Mouse (Mus musculus) lung, embryonic 15.5 days (tissue): ENCODE results near the gene Dock9. TPM values are rescaled to one million over a fixed set of nuclear protein-coding genes. Genes with fewer than 3 reads are reported as not detected.

Experiments used
- ATAC-seq: fragments of 200-750 bp; cut with Nextera tagmentation; 2 replicates; pipeline ENCODE4 v1.8.0; 2017; ENCODE audit warnings: moderate number of reproducible peaks, borderline replicate concordance; ENCODE audit not compliant: low FRiP score, low TSS enrichment; ENCODE audit errors: extremely low read depth
- H3K27ac ChIP-seq: fragments of 300-500 bp; sonication (generic); 2 replicates; pipeline ENCODE4 v1.5.1; 2015; ENCODE audit warnings: moderate library complexity, mild to moderate bottlenecking, inconsistent platforms
- H3K27me3 ChIP-seq: fragments of 300-500 bp; sonication (generic); 2 replicates; pipeline ENCODE4 v1.6.1; 2015; ENCODE audit warnings: inconsistent platforms
- H3K36me3 ChIP-seq: fragments of 300-500 bp; sonication (generic); 2 replicates; pipeline ENCODE4 v1.6.1; 2015; ENCODE audit warnings: inconsistent platforms
- H3K4me1 ChIP-seq: fragments of 300-500 bp; sonication (generic); 2 replicates; pipeline ENCODE4 v1.6.1; 2015; ENCODE audit warnings: inconsistent platforms
- H3K4me2 ChIP-seq: fragments of 300-500 bp; sonication (generic); 2 replicates; pipeline ENCODE4 v1.6.1; 2015; ENCODE audit warnings: inconsistent platforms, mild to moderate bottlenecking, moderate library complexity
- H3K4me3 ChIP-seq: fragments of 300-500 bp; sonication (generic); 2 replicates; pipeline ENCODE4 v1.5.1; 2015; ENCODE audit warnings: mild to moderate bottlenecking, inconsistent platforms
- H3K9ac ChIP-seq: fragments of 300-500 bp; sonication (generic); 2 replicates; pipeline ENCODE4 v1.6.1; 2015; ENCODE audit warnings: inconsistent platforms
- H3K9me3 ChIP-seq: fragments of 300-500 bp; sonication (generic); 2 replicates; pipeline ENCODE4 v1.6.1; 2016; ENCODE audit warnings: inconsistent platforms
- WGBS: fragments of 180-500 bp; shearing (Covaris S2); methylation state at CpG from one replicate; pipeline ENCODE4 v1.1.7; 2015; 5-methylcytosine and 5-hydroxymethylcytosine counted together
- polyA plus RNA-seq: library from polyadenylated mRNA; unstranded; fragments of >200 nt; fragmentation: Nextera tagmentation; extraction: Ambion mirVana; gene quantifications from 2 replicates; pipeline ENCODE4 v1.2.1, GENCODE M21; 2015

Dock9 gene
- polyA plus RNA-seq, 1 experiment from 2014 or later, result 11.0 TPM

- 26% methylated on average over 3 of the region's 3 CpGs for WGBS
- no peaks in the 10 kb centered on the region for H3K27me3 ChIP-seq
- peak; percentile 90 for ATAC-seq
- no peak overlapping the region for H3K4me2 ChIP-seq
- H3K4me3 ChIP-seq, result no peak overlapping the region
- H3K4me1 ChIP-seq, result peaks cover 14% of the 10 kb centered on the region
- H3K27ac ChIP-seq, result 0 out of 2 replicates have a peak overlapping the region, but pooled peaks have one; percentile 21
- no peak overlapping the region for H3K9ac ChIP-seq
- no peaks in the 10 kb centered on the region for H3K9me3 ChIP-seq
- no peaks in the 10 kb centered on the region; the same call in 1 of the 2 replicates for H3K36me3 ChIP-seq
Measured at GRCm38 (mm10) chr14:121666641-121667274, 130.9 kb downstream of the Dock9 start.

- 0 out of 2 replicates have a peak overlapping the region, but pooled peaks have one; percentile 21 for H3K27ac ChIP-seq
- peaks cover 18% of the 10 kb centered on the region for H3K4me1 ChIP-seq
- H3K9me3 ChIP-seq, result no peaks in the 10 kb centered on the region
- H3K4me2 ChIP-seq, result no peak overlapping the region
- WGBS, result 95% methylated on average over 9 of the region's 9 CpGs
- no peak overlapping the region for H3K4me3 ChIP-seq
- ATAC-seq, result no peak
- H3K27me3 ChIP-seq, result no peaks in the 10 kb centered on the region
- H3K9ac ChIP-seq, result no peak overlapping the region
- H3K36me3 ChIP-seq, result no peaks in the 10 kb centered on the region; the same call in 1 of the 2 replicates
Measured at GRCm38 (mm10) chr14:121665693-121666273, 131.9 kb downstream of the Dock9 start.

- Histone ChIP-seq H3K4me1 (peaks cover 30% of the 10 kb centered on the region), H3K9ac (no peak overlapping the region), H3K4me2 (no peak overlapping the region), H3K4me3 (no peak overlapping the region), H3K27ac (no peak overlapping the region), H3K36me3 (no peaks in the 10 kb centered on the region; the same call in 1 of the 2 replicates), H3K27me3 (no peaks in the 10 kb centered on the region), H3K9me3 (no peaks in the 10 kb centered on the region)
- ATAC-seq, result no peak
- 71% methylated on average over 1 of the region's 1 CpGs for WGBS
Measured at GRCm38 (mm10) chr14:121663913-121664312, 133.7 kb downstream of the Dock9 start.

- peaks cover 44% of the 10 kb centered on the region for H3K4me1 ChIP-seq
- peak overlapping the region; percentile 70 for H3K27ac ChIP-seq
- ATAC-seq, result no peak
Measured at GRCm38 (mm10) chr14:121660918-121661317, 136.7 kb downstream of the Dock9 start.

GRCm38 (mm10) chr14:121660167-121660894 lies 137.3 kb downstream of the Dock9 start:
- Histone ChIP-seq H3K27ac (peak overlapping the region; percentile 70), H3K4me2 (no peak overlapping the region), H3K27me3 (no peaks in the 10 kb centered on the region), H3K9me3 (no peaks in the 10 kb centered on the region), H3K4me3 (no peak overlapping the region), H3K4me1 (peaks cover 45% of the 10 kb centered on the region), H3K9ac (no peak overlapping the region), H3K36me3 (peaks cover 3% of the 10 kb centered on the region; the same call in 1 of the 2 replicates)
- ATAC-seq, result no peak
- WGBS, result 37% methylated on average over 15 of the region's 15 CpGs

More at GRCm38 (mm10) chr14:121660918-121661317, 136.7 kb downstream of the Dock9 start:
- no peaks in the 10 kb centered on the region for H3K9me3 ChIP-seq
- no peak overlapping the region for H3K9ac ChIP-seq
- no peaks in the 10 kb centered on the region for H3K27me3 ChIP-seq
- H3K36me3 ChIP-seq, result peaks cover 3% of the 10 kb centered on the region; the same call in 1 of the 2 replicates
- no peak overlapping the region for H3K4me2 ChIP-seq
- WGBS, result 10% methylated on average over 8 of the region's 8 CpGs
- H3K4me3 ChIP-seq, result no peak overlapping the region

- no peak overlapping the region for H3K4me2 ChIP-seq
- H3K4me3 ChIP-seq, result no peak overlapping the region
- H3K9ac ChIP-seq, result no peak overlapping the region
- no peaks in the 10 kb centered on the region for H3K9me3 ChIP-seq
- 38% methylated on average over 12 of the region's 12 CpGs for WGBS
- H3K27me3 ChIP-seq, result no peaks in the 10 kb centered on the region
- peaks cover 54% of the 10 kb centered on the region for H3K4me1 ChIP-seq
- H3K36me3 ChIP-seq, result peaks cover 3% of the 10 kb centered on the region; the same call in 1 of the 2 replicates
- peak overlapping the region; percentile 70 for H3K27ac ChIP-seq
- peak; percentile 27; the same call in 1 of the 2 replicates for ATAC-seq
Measured at GRCm38 (mm10) chr14:121659061-121659824, 138.4 kb downstream of the Dock9 start.

GRCm38 (mm10) chr14:121658537-121658936 lies 139.1 kb downstream of the Dock9 start:
- H3K36me3 ChIP-seq, result peaks cover 3% of the 10 kb centered on the region; the same call in 1 of the 2 replicates
- WGBS, result 82% methylated on average over 9 of the region's 9 CpGs
- H3K27me3 ChIP-seq, result no peaks in the 10 kb centered on the region
- H3K4me1 ChIP-seq, result peaks cover 61% of the 10 kb centered on the region
- H3K4me2 ChIP-seq, result no peak overlapping the region
- H3K4me3 ChIP-seq, result no peak overlapping the region
- ATAC-seq, result no peak
- H3K27ac ChIP-seq, result no peak overlapping the region
- H3K9me3 ChIP-seq, result no peaks in the 10 kb centered on the region
- no peak overlapping the region for H3K9ac ChIP-seq

GRCm38 (mm10) chr14:121657633-121658032 lies 140.0 kb downstream of the Dock9 start:
- Histone ChIP-seq H3K4me2 (no peak overlapping the region), H3K36me3 (0 out of 2 replicates have a peak, but pooled peaks cover 3% of the 10 kb centered on the region), H3K4me3 (no peak overlapping the region), H3K9ac (no peak overlapping the region), H3K27ac (0 out of 2 replicates have a peak overlapping the region, but pooled peaks have one; percentile 15), H3K4me1 (peaks cover 66% of the 10 kb centered on the region), H3K9me3 (no peaks in the 10 kb centered on the region), H3K27me3 (no peaks in the 10 kb centered on the region)
- no peak for ATAC-seq
- WGBS, result 25% methylated on average over 7 of the region's 7 CpGs

GRCm38 (mm10) chr14:121656912-121657311 lies 140.7 kb downstream of the Dock9 start:
- no peak for ATAC-seq
- no peak overlapping the region for H3K4me2 ChIP-seq

GRCm38 (mm10) chr14:121654977-121655376 lies 142.7 kb downstream of the Dock9 start:
- Histone ChIP-seq H3K9ac (no peak overlapping the region), H3K36me3 (0 out of 2 replicates have a peak, but pooled peaks cover 3% of the 10 kb centered on the region), H3K27me3 (no peaks in the 10 kb centered on the region), H3K27ac (no peak overlapping the region), H3K4me3 (no peak overlapping the region), H3K4me2 (no peak overlapping the region), H3K9me3 (no peaks in the 10 kb centered on the region), H3K4me1 (peaks cover 47% of the 10 kb centered on the region)
- WGBS, result 55% methylated on average over 2 of the region's 2 CpGs
- no peak for ATAC-seq

More at GRCm38 (mm10) chr14:121656912-121657311, 140.7 kb downstream of the Dock9 start:
- Histone ChIP-seq H3K27me3 (no peaks in the 10 kb centered on the region), H3K36me3 (0 out of 2 replicates have a peak, but pooled peaks cover 3% of the 10 kb centered on the region), H3K4me3 (no peak overlapping the region), H3K27ac (no peak overlapping the region), H3K4me1 (peaks cover 65% of the 10 kb centered on the region), H3K9ac (no peak overlapping the region), H3K9me3 (no peaks in the 10 kb centered on the region)
- 92% methylated on average over 10 of the region's 10 CpGs for WGBS

- 0 out of 2 replicates have a peak, but pooled peaks cover 3% of the 10 kb centered on the region for H3K36me3 ChIP-seq
- no peak overlapping the region for H3K9ac ChIP-seq
- H3K27ac ChIP-seq, result no peak overlapping the region
- H3K4me1 ChIP-seq, result peaks cover 42% of the 10 kb centered on the region
- 31% methylated on average over 7 of the region's 7 CpGs for WGBS
- no peak overlapping the region for H3K4me2 ChIP-seq
- H3K9me3 ChIP-seq, result no peaks in the 10 kb centered on the region
- no peak overlapping the region for H3K4me3 ChIP-seq
- no peaks in the 10 kb centered on the region for H3K27me3 ChIP-seq
- ATAC-seq, result no peak
Measured at GRCm38 (mm10) chr14:121654416-121654967, 143.1 kb downstream of the Dock9 start.
